Mouse (Mus musculus): ENCODE data around the gene Olfr907. TPM values are rescaled to one million over a fixed set of nuclear protein-coding genes. Genes with fewer than 3 reads are reported as not detected.

Gene Olfr907
- not detected in 4 replicates for total RNA-seq (2023)

GRCm38 (mm10) chr9:38495501-38495900, at the start of gene Olfr907:
Olfr907 (plus strand) TSS chr9:38495801.

GRCm38 (mm10) chr9:38447352-38447751, 48.2 kb upstream of the Olfr907 start, which contains the start of gene Olfr902:
Olfr902 (plus strand) TSS chr9:38447652.

GRCm38 (mm10) chr9:38462844-38463243, 32.8 kb upstream of the Olfr907 start, which contains the start of gene Olfr904:
Olfr904 (plus strand) TSS chr9:38463144.

GRCm38 (mm10) chr9:38470807-38471206, 24.8 kb upstream of the Olfr907 start, which contains the start of gene Olfr905:
Olfr905 (plus strand) TSS chr9:38471107.

GRCm38 (mm10) chr9:38486785-38487184, 8.8 kb upstream of the Olfr907 start, which contains the start of gene Olfr906:
Olfr906 (plus strand) TSS chr9:38487085.

GRCm38 (mm10) chr9:38521280-38521679, 25.7 kb downstream of the Olfr907 start, which contains the start of gene Olfr911-ps1:
Olfr911-ps1 (plus strand) TSS chr9:38521580.

GRCm38 (mm10) chr9:38537549-38537948, 41.9 kb downstream of the Olfr907 start, which contains the start of gene Olfr910:
Olfr910 (plus strand) TSS chr9:38537849.

Other genes starting within 250 kb of the Olfr907 start
- not detected in 4 replicates for gene Olfr143, start 243.0 kb upstream of the Olfr907 start, total RNA-seq (2023)
- not detected in 4 replicates for gene Olfr895, start 227.9 kb upstream of the Olfr907 start, total RNA-seq (2023)
- gene Olfr896-ps1, start 204.7 kb upstream of the Olfr907 start, total RNA-seq (2023), result not detected in 4 replicates
- gene Olfr25, start 166.7 kb upstream of the Olfr907 start, total RNA-seq (2023), result not detected in 4 replicates
- not detected in 4 replicates for gene Olfr898, start 147.4 kb upstream of the Olfr907 start, total RNA-seq (2023)
- not detected in 4 replicates for gene Olfr250, start 128.9 kb upstream of the Olfr907 start, total RNA-seq (2023)
- not detected in 4 replicates for gene Olfr251, start 118.7 kb upstream of the Olfr907 start, total RNA-seq (2023)
- not detected in 4 replicates for gene Olfr147, start 94.1 kb upstream of the Olfr907 start, total RNA-seq (2023)
- gene Olfr901, start 66.3 kb upstream of the Olfr907 start, total RNA-seq (2023), result not detected in 4 replicates
- not detected in 4 replicates for gene Olfr902, start 48.1 kb upstream of the Olfr907 start, total RNA-seq (2023)
- not detected in 4 replicates for gene Olfr904, start 32.7 kb upstream of the Olfr907 start, total RNA-seq (2023)
- 0.18 TPM in 1 of 4 replicates, not detected in the others for gene Olfr905, start 24.7 kb upstream of the Olfr907 start, total RNA-seq (2023)
- not detected in 4 replicates for gene Olfr906, start 8.7 kb upstream of the Olfr907 start, total RNA-seq (2023)
- not detected in 4 replicates for gene Olfr911-ps1, start 25.8 kb downstream of the Olfr907 start, total RNA-seq (2023)
- gene Olfr910, start 42.0 kb downstream of the Olfr907 start, total RNA-seq (2023), result not detected in 4 replicates
- gene Olfr912, start 84.4 kb downstream of the Olfr907 start, total RNA-seq (2023), result not detected in 4 replicates
- not detected in 4 replicates for gene Olfr913, start 97.0 kb downstream of the Olfr907 start, total RNA-seq (2023)
- gene Olfr914, start 109.3 kb downstream of the Olfr907 start, total RNA-seq (2023), result not detected in 4 replicates
- gene Olfr916, start 164.1 kb downstream of the Olfr907 start, total RNA-seq (2023), result not detected in 4 replicates
- gene Olfr917, start 170.0 kb downstream of the Olfr907 start, total RNA-seq (2023), result not detected in 4 replicates
- gene Olfr918, start 178.8 kb downstream of the Olfr907 start, total RNA-seq (2023), result not detected in 4 replicates
- gene Olfr919, start 207.9 kb downstream of the Olfr907 start, total RNA-seq (2023), result not detected in 4 replicates
- 7.6 to 11.5 TPM (median 10.3 TPM) in 4 replicates for gene Vwa5a, start 222.5 kb downstream of the Olfr907 start, total RNA-seq (2023)